Mouse (Mus musculus) layer of hippocampus, adult 8-10 months (tissue): ENCODE results near the gene Hivep1. TPM values are rescaled to one million over a fixed set of nuclear protein-coding genes. Genes with fewer than 3 reads are reported as not detected.

Experiments
- DNase-seq, 2 experiments: peaks; one replicate each; pipeline ENCODE4 v3.0.0; 2022; ENCODE audit warnings: low spot score in 2 of 2
- total RNA-seq, 4 experiments: library from RNA; stranded (reverse); gene quantifications; 2 replicates each; pipeline ENCODE4 v1.2.4; 2022

Gene Hivep1
- total RNA-seq, 4 experiments from 2014 or later, result 25.8 to 32.3 (median 31.3) TPM

DNA sequence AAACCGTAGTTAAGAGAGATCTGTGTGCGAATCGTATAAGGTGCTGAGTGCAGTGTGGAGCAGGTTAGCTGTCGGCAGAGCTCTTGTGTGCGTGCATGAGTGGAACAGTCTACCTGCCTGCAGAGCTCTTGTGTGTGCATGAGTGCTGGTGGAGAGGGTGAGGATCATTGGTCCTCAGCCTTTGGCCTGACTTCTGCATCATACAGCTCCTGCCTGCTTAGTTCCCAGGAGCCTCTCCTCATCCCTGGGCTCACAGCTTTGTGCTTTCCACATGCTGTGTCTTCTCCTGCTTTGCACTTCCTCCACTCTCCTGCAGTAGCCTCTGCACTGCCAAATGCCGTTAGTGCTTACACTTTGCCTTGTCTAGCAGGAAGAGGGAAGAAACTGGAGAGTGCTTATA is 60.2 kb downstream of the Hivep1 start:
- no peak for DNase-seq

DNA sequence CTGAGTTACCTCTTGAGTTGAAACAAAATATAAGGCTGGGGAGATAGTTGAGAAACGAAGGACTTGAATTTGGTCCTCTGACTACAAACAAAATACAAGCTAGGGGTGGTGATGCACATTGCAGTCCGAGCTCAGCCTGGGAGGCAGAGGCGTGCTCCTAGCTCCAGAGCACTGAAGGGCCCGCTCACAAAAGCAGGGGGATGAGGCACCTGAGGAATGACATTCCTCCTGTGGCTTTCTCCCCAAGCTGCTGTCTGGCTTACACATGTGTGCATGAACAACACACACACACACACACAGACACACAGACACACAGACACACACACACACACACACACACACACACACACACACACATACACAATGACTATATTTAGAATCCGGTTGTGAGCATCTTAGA is 60.9 kb downstream of the Hivep1 start:
- DNase-seq, result no peak

DNA sequence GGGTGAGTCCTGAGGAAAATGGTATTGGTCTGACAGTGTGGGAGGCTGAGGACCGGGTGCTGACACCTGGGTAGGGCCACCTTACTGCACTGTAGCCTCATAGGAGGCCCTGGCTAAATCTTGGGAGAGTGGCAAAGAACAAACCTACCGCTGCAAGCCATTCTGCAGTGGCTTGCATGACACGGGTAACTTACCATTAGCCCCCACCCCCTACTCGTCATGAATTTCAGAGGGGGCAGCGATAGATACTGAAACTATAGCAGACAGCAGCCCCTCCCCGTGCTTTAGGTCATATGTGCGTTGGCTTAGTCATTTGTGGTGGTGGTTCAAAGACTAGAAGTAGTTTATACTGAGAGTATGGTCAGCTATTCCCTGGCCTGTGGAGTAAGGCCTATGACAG is 61.8 kb downstream of the Hivep1 start:
- DNase-seq, result no peak

DNA sequence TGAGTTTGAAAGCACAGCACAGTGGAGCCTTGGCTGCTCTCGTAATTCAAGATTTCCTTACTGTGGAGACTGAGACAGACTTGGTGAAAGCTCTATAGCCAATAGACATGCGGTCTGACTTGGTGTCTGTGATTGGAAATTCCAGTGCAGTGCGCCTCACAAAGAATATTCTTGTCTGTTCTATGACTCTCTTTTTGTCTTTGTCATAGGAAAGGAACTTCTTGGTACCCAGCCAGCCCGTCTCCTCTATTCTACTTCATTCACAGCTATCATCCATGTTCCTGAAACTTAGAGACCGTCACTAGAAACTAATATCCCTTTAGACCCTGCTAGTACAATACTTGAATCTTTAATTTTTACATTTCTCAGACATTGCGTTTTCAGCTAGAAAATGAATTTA is 64.5 kb downstream of the Hivep1 start:
- DNase-seq, result no peak

DNA sequence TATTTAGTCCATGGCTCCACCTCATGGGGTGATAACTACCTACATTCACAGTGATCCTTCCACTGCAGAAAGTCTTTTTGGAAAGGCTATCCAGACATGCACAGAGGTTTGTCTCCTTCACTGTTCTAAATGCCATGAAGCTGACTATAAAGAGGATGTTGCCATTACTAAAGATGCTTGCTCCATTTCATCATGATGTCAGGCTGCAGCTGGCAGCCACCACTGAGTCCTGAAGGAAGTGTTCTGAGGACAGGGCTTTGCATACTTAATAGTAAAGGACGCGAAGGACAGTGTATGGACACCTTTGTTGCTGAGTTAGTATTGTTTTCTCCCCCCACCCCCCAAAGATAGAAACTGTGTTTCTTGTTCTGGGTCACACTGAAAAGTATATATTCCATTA is 67.2 kb downstream of the Hivep1 start:
- DNase-seq, result no peak

DNA sequence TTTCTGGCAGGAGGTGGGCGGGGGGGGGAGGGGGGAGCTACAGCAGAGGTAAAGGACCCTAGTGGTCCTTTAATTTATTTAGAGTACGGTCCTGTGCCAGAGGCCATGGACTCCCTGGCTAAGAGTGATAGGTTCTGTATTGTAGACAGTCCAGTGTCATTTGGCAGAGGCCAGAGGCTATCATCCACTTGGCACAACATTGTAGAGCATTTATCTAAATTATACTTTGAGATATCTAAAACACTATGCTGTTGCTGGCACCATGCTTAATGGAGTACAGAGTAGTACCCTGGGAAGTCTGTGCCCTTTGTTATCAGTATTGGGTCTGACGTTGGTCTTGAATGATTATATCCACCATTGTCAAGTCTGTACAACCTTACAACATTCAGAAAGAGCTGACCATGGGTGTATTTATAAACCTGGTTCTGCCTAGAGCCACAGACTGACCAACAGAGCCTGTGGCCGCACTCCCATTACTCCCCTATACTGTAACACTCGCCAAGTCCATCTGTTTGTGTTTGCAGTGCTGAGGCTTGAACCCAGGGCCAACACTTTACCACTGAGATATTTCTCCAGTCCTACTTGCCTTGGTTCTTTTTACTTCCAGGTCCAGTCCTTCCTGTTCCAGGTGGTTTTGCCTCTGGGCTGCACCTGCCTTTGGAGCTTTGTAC is 69.4 kb downstream of the Hivep1 start:
- no peak for DNase-seq

DNA sequence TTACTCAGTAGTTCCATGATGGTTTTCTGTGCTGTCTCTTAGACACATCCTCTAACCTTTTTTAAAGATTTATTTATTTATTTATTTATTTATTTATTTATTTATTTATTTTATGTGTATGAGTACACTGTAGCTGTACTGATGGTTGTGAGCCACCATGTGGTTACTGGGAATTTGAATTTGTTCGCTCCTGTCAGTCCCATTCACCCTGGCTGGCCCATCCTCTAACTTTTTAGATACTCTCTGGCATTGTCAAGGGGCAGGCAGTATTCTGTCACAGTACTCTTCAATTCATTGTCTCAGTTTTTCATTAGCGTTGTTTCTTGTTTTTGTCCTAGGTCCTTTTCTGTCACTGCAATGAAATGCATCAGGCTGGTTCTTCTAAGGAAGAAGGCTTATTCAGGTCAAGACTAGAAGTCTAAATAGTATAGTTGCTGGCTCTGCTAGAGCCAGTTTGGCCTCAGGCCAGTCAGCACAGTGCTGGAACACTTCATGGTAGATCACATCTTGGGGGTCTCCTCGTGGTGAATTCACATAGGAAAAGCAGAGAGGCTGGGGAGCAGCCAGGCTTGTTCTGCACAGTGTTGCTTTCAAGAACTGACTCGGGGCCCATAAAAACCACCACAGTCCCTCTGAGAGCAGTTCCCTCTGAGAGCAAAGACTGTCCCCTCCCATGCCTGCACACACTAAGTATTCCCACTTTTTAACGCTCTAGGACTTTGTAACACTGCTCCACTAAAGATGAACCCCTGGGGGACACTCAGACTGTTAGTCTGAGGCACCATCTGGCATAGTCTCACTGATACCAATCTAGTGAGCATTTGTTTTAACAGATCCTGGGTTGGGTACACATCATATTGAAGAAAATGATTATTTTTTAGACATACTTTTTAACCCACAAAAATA is 70.2 kb downstream of the Hivep1 start:
- DNase-seq, result no peak

DNA sequence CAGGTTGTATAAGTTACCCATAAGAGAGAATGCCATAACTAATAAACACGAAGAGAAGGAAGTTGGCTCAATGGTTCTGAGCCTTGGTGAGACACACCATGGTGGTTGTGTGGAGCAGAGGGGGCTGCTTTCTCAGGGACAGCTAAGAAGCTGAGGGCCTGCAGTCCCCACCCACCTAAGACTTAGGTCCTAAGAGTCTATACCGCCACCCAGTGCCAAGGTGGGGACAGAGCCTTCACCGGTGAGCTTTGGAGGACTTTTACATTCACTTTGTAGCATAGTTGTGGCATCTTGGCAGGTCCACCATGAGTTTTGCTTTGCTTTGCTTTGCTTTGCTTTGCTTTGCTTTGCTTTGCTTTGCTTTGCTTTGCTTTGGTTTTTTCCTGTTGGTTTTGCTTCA is 92.8 kb downstream of the Hivep1 start:
- DNase-seq, result no peak

DNA sequence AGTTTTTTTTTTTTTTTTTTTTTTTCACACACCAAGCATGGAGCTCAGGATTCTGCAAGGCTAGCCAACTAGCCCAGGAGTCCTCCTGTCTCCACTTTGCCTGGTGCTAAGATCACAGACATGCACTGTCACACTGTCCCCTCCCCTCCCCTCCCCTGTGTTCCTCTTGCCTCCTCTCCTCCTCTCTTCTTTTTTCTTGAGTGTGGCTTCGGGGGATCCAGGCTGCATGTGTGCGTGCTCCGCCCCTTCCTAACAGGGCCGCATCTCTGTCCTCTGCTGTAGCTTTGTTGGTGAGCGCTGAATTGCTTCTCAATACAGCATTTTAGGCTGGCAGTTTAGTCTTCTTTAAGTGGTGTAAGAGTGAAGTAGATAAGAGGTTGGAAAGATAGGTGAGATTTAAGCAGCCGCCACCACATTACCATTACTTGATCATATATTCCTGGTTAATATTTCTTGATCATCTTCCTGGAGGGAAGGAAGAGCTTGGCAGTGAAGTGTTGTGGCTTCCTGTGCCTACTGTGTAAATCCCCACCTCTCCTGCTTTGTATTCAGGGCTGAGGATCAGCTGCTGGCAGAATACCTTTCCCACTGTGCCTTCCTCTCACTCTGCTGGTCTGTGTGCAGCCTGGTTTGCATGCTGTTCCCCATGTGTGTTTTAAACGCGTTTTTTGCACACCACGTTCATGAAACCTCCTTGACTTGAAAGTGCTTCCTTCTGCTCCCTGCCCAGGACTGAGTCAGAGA is 97.7 kb downstream of the Hivep1 start:
- DNase-seq, result no peak

DNA sequence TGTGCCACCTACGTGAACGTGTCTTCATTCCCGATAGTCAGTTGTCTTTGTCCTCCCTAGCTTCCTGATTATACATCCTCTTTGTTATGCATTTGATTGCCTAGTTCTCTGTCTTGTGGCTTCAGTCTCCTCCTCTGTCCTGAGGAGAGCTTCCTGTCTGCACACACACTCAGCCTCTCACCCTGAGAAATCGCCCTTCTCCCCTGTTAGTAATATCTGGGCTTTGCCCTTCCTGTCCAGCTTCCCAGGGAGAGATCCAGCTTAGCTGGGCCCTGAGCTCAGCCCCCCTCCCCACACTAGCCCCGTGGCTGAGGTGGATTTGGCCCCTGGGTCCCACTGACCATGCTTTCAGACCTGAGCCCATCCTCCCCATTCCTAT is 98.2 kb downstream of the Hivep1 start:
- no peak for DNase-seq

DNA sequence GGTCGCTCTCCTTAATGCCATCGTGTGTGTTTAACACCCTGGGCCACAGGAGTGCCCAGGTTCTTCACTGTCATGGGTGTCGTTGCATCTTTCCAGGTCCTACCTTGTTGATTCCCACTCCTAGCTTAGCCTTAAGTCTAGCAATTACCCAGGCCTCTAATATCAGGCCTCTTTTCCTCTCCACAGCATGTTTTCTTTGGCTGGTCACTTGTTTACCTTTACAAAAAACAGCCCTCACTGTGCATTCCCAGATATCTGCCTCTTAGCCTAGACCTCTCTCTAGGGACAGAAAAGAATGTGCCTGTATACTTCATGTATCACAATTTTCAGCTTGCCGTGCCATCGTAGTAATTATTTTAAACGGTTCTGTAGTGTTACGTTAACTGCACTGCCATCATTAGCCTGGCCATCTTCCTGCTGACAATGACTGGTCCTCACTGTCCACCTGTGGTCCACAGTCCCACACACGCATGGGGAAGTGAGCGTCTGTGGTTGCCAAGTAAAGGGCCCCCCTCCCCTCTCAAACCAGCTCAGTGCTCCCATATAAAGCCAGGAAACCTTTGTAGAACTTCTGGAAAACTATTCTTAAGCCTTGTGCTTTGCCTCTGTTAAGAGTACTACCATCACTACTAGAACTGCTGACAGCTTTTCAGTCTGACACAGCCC is 98.8 kb downstream of the Hivep1 start:
- no peak for DNase-seq

DNA sequence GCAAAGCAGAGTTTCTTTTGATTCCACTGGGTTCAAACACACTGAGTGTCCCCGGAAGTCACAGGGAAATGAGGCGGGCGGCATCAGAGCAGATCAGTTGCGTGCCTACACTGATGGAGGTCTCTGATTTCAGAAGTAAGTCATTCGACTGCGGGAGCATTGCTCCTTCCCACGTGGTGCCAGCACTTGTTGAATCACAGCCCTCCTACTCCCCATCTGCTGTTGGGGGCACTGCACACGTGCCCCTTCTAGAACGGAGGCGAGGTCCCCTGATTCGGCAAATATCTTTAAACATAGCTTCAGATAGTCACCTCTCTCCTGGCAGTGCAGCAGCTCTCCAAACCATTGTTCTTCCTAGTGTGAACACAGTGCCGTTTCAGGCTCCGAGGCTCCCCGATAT is 106.4 kb downstream of the Hivep1 start:
- DNase-seq, result peak in 1 of 2 experiments; percentile 19

DNA sequence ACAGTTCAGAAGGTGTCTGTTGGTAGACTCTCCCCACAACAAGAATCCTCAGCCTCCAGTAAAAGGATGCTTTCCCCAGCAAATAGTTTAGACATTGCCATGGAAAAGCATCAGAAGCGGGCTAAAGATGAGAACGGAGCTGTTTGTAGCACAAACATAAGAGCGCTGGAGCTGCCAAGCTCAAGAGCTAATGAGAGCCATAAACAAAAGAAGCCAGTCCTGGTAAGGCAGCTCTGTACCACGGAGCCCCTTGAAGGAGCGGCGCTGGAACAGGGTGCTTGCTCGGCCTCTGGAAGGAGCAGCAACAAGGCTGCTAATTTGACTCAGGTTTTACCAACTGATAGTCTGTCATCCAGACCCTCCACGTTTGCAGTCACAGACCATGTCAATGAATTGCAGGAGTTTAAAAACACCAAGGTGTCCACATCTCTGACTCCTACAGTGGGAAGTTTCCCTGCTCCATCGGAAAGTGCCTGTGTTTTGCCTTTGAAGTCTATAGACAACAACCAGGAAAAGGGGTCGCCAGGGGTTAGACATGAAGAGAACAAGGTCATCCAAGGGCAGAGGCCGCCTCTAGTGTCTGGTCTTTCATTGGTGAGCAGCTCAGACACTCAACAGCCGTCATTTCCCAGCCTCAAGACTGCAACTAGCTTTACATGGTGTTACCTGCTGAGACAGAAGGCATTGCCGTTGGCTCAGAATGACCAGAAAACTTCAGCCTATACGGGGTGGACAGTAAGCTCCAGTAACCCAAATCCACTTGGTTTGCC is 107.8 kb downstream of the Hivep1 start:
- no peak for DNase-seq

DNA sequence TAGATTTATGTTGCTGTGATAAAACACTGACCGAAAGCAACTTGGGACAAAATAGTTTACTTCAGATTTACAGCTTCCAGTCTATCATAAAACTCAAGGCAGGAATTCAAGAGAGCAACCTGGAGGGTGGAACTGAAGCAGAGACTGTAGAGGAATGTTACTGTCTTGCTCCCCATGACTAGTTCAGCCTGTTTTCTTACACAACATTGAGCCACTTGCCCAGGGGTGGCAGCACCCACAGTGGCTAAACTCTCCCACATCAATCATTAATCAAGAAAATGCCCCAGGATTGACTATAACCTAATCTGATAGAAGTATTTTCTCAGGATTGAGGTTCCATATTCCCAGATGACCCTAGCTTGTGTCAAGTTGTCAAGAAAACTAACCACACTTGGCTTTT is 119.0 kb downstream of the Hivep1 start:
- no peak for DNase-seq

DNA sequence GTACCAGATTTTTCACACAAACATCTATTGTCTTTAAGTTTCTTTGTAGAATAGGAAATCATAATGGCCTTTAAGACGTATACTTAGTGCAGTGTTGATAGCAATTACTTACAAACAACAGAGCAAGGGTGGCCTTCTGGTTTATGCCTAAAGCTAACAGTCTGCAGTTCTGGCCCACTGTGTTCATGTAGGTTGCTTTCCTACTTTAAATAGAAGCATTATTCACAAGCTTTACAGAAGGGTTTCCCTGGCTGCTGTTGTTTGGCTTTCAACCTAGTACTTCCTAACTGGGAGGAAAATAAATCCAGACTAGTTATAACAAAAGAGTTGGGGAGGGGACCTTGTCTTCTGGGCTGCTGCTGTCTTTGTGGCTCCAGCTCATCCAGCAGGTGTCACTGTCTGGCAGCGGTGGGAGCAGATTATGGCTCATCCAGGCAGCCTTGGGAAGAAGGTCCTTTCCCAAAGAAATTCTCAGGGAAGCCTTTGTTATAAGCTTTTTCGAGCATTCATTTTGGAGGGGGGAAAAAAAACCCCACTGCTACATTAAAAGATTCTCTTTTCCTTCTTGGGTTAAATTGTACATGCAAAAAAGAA is 123.1 kb downstream of the Hivep1 start:
- no peak for DNase-seq

DNA sequence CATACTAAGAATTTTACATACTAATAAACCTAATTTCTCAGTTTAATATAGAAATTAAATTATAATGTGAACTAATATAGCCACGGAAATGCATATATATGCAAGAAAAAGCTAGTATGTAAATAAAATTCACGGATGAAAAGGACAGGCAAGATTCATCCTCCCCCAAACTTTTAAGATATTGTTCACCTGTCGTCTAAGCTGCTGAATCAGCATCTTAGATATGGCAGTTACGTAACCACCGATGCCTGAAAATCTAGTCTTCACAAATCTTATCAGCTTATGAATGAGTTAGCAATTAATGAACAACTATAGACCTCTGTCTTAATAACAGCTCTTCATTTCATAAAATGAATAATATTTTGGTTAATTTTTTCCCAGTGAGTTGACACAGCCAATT is 130.8 kb downstream of the Hivep1 start:
- no peak for DNase-seq

DNA sequence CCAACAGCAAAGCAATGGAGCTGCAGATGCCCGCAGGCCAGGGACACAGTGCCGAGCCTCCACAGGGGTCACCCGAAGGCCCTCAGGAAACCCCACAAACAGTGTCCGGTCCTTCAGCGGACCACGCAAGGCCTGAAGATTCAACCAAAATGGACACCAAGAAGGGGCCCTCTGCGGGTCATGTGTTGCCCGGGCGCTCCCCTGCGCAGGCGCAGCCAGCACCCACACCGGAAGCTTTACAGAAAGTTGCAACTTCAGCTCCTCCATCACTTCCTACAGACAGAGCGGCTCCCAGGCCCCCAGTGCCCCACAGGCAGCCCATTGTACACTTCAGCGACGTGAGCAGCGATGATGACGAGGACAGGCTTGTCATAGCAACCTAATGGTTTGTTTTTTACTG is 132.3 kb downstream of the Hivep1 start:
- no peak for DNase-seq

DNA sequence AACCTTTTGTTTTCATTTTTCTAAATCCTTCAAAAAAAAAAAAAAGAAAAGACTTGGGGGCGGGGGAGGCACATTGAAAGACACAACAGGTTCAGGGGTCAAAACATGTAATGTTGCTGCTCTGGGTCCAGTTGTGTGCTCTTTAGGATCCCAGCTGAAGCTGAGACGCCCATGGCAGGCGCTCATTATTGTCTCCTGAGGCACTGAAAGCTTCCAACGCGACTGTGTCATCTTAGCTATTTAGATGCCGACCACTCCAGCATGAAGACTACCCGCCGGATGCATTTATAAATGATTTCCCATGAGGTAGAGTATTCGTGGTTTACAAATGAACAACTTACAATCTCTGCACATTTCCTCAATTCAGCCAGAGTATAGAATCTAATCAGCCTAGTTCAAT is 141.2 kb downstream of the Hivep1 start:
- DNase-seq, result no peak

DNA sequence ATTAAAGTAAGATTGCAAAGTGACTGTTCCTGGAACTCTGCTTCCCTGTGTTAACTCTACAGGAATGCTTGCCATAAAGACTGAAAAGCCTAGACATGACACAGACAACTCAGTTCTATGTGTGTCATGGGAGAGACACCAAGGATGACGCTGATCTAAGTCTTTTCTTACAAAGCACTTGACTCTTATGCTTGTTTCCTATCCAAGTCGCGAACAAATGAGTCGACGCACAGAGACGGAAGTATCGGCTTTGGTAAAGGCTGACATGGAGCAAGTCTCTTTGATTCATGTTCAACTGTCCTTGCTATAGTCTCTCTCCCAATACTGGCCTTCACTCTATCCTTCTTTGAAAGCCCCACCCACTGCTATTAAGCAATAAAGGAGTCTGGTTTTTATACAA is 143.8 kb downstream of the Hivep1 start:
- no peak for DNase-seq

DNA sequence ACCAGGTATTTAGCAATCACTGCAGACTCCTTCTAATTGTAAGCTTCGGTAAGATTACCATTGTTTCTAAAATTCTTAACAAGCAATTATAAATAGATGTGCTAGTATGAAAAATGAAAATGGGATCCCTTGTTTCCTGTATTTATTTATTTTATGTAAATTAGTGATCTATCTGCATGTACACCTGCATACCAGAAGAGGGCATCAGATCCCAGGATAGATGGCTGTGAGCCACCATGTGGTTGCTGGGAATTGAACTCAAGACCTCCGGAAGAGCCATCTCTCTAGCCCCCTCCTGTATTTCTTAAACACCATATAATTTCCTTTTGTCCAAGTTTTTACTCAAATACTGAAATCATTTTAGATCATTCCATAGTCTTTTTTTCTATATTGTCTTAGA is 145.8 kb downstream of the Hivep1 start:
- DNase-seq, result no peak

DNA sequence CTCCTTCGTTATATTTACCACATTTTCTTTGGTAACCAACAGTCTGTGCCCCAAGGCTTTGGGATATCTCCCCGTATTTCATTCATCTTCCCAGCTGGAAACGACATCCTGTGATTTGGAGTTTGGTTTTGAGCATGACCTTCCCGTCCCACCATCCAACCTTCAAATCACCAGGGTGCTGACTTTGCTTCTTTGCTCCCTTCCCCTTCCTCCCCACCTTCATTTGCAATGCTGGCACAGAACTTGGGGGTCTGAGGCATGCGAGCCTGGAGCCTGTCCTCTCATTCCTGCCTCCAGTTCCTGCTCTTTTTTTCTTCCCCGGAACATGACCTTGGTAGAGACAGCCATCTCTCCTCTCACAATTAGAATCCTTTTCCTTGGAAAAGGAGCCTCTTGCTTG is 161.7 kb downstream of the Hivep1 start:
- DNase-seq, result no peak
